Mouse (Mus musculus) adrenal gland, adult 18-20 months (tissue): ENCODE data around the gene Fcf1. TPM values are rescaled to one million over a fixed set of nuclear protein-coding genes. Genes with fewer than 3 reads are reported as not detected.
A peak's percentile ranks its signal among the peaks of the same experiment; 100 is the strongest.

Experiments used
- DNase-seq, 2 experiments: peaks; one replicate each; pipeline ENCODE4 v3.0.0; 2021 to 2022; ENCODE audit warnings: low spot score in 2 of 2
- total RNA-seq, 2 experiments: library from RNA; stranded (reverse); gene quantifications; 1 replicate in 1 of 2; 2 replicates in 1 of 2; pipeline ENCODE4 v1.2.3; 2021

The Fcf1 gene
- total RNA-seq, 2 experiments from 2014 or later: 83.5 to 86.1 TPM

GRCm38 (mm10) chr12:84962606-84963005, 8.1 kb upstream of the Fcf1 start:
- no peak for DNase-seq

- no peak for DNase-seq
These were observed 1.7 kb upstream of the Fcf1 start for GRCm38 (mm10) chr12:84968831-84969655.

GRCm38 (mm10) chr12:84969656-84970427, 855 bp upstream of the Fcf1 start:
- DNase-seq: no peak

GRCm38 (mm10) chr12:84979264-84979862, 8.7 kb downstream of the Fcf1 start:
- no peak for DNase-seq

- DNase-seq: no peak
These were observed 18.8 kb downstream of the Fcf1 start for GRCm38 (mm10) chr12:84989456-84989855.

- DNase-seq: no peak
These were observed 24.5 kb downstream of the Fcf1 start for GRCm38 (mm10) chr12:84995112-84995761.

- peak; percentile 93 to 95 for DNase-seq
These were observed 25.4 kb downstream of the Fcf1 start, which contains the start of gene Ylpm1 for GRCm38 (mm10) chr12:84996083-84996496. Gene Ylpm1 (plus strand): TSS chr12:84996321.

GRCm38 (mm10) chr12:84996501-84997398, 26.1 kb downstream of the Fcf1 start:
- DNase-seq: peak; percentile 46 to 57

GRCm38 (mm10) chr12:84999053-84999452, 28.4 kb downstream of the Fcf1 start:
- DNase-seq: no peak

GRCm38 (mm10) chr12:85006206-85006605, 35.5 kb downstream of the Fcf1 start:
- DNase-seq: no peak

- DNase-seq: no peak
These were observed 36.3 kb downstream of the Fcf1 start for GRCm38 (mm10) chr12:85007021-85007420.

GRCm38 (mm10) chr12:85009776-85010175, 39.1 kb downstream of the Fcf1 start:
- no peak for DNase-seq

- DNase-seq: no peak
These were observed 39.8 kb downstream of the Fcf1 start for GRCm38 (mm10) chr12:85010541-85010940.

- DNase-seq: no peak
These were observed 41.5 kb downstream of the Fcf1 start for GRCm38 (mm10) chr12:85012185-85012584.

- DNase-seq: no peak
These were observed 51.4 kb downstream of the Fcf1 start for GRCm38 (mm10) chr12:85022071-85022470.

- DNase-seq: peak in 1 of 2 experiments; percentile 29
These were observed 62.0 kb downstream of the Fcf1 start for GRCm38 (mm10) chr12:85032710-85033109.
